Mouse (Mus musculus) adrenal gland (tissue): ENCODE measurements around the gene Prim2.
"Not testable (repeated sequence)": the region's sequence is repeated elsewhere in the genome, so short reads cannot be mapped to it uniquely, and the experiment has no call there.

Experiments
- intact Hi-C: fragments of 180-260 bp; cut with DNase I; formaldehyde crosslinking; loops from one replicate; pipeline ENCODE4 v1.15.1; 2025

The Prim2 gene

GRCm38 (mm10) chr1:33658302-33658701 lies 11.3 kb downstream of the Prim2 start:
- intact Hi-C loops: no loop called here

- intact Hi-C loops: no loop called here
These were observed 11.9 kb downstream of the Prim2 start for GRCm38 (mm10) chr1:33657574-33658149.

- intact Hi-C loops: no loop called here
These were observed 18.7 kb downstream of the Prim2 start for GRCm38 (mm10) chr1:33650875-33651274.

GRCm38 (mm10) chr1:33649534-33650108 lies 20.0 kb downstream of the Prim2 start:
- intact Hi-C loops: no loop called here

GRCm38 (mm10) chr1:33649021-33649420 lies 20.6 kb downstream of the Prim2 start:
- intact Hi-C loops: no loop called here

GRCm38 (mm10) chr1:33647661-33648060 lies 21.9 kb downstream of the Prim2 start:
- intact Hi-C loops: no loop called here

- intact Hi-C loops: no loop called here
These were observed 22.4 kb downstream of the Prim2 start for GRCm38 (mm10) chr1:33647173-33647572.

- intact Hi-C loops: no loop called here
These were observed 23.9 kb downstream of the Prim2 start for GRCm38 (mm10) chr1:33645689-33646088.

GRCm38 (mm10) chr1:33641139-33641538 lies 28.5 kb downstream of the Prim2 start:
- intact Hi-C loops: no loop called here

- intact Hi-C loops: no loop called here
These were observed 29.5 kb downstream of the Prim2 start for GRCm38 (mm10) chr1:33640089-33640488.

- intact Hi-C loops: no loop called here
These were observed 30.4 kb downstream of the Prim2 start for GRCm38 (mm10) chr1:33639234-33639633.

GRCm38 (mm10) chr1:33637827-33638226 lies 31.8 kb downstream of the Prim2 start:
- intact Hi-C loops: no loop called here

- intact Hi-C loops: no loop called here
These were observed 33.0 kb downstream of the Prim2 start for GRCm38 (mm10) chr1:33636421-33637195.

- intact Hi-C loops: not testable (repeated sequence)
These were observed 38.5 kb downstream of the Prim2 start for GRCm38 (mm10) chr1:33631002-33631618.

- intact Hi-C loops: no loop called here
These were observed 41.8 kb downstream of the Prim2 start for GRCm38 (mm10) chr1:33627803-33628202.

GRCm38 (mm10) chr1:33627070-33627469 lies 42.5 kb downstream of the Prim2 start:
- intact Hi-C loops: no loop called here

GRCm38 (mm10) chr1:33624900-33625299 lies 44.7 kb downstream of the Prim2 start:
- intact Hi-C loops: no loop called here

GRCm38 (mm10) chr1:33624441-33624840 lies 45.2 kb downstream of the Prim2 start:
- intact Hi-C loops: no loop called here

GRCm38 (mm10) chr1:33621791-33622190 lies 47.8 kb downstream of the Prim2 start:
- intact Hi-C loops: no loop called here

- intact Hi-C loops: no loop called here
These were observed 49.4 kb downstream of the Prim2 start for GRCm38 (mm10) chr1:33620091-33620788.

- intact Hi-C loops: not testable (repeated sequence)
These were observed 53.0 kb downstream of the Prim2 start for GRCm38 (mm10) chr1:33616642-33617041.

- intact Hi-C loops: no loop called here
These were observed 57.5 kb downstream of the Prim2 start for GRCm38 (mm10) chr1:33612100-33612499.
